Mouse (Mus musculus) mesoderm, embryonic 11.5 days (tissue): ENCODE measurements at regions not wholly inside any gene's neighbourhood (a gene's known extent, or its start where the extent isn't known, plus 50 kb on each side); places are given as distances from the start of the nearest gene placed in this dataset.

Source experiments
- DNase-seq: peaks from one replicate; pipeline ENCODE4 v3.0.0-alpha.2; 2012; ENCODE audit warnings: low read depth, low spot score

GRCm38 (mm10) chr1:6059090-6059489 lies 1251.4 kb downstream of the Gm37988 start:
- no peak for DNase-seq

- DNase-seq = peak; percentile 6
Observed at GRCm38 (mm10) chr1:6076543-6076942, 1268.9 kb downstream of the Gm37988 start.

- DNase-seq = no peak
Observed at GRCm38 (mm10) chr1:6081876-6082275, 1274.2 kb downstream of the Gm37988 start.

GRCm38 (mm10) chr1:6094162-6094934 lies 1286.7 kb downstream of the Gm37988 start:
- no peak for DNase-seq

DNA sequence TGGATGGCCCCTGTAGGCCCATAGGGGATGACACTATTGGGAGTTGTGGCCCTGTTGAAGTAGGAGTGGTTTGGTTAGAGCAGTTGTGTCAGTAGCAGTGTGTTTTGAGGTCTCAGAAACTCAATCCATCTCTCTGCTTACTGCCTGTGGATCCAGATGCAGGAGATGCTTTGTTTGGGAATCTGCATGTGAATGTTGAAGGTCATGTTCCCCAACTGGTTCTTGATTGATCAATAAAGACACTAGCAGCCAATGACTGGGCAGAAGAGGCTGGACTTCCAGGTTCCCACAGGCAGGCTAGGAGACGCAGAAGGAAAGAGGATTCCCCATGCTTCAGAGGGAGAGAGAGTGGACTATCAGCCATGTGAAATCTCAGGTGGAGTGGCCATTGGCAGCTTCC lies 1309.9 kb downstream of the Gm37988 start:
- DNase-seq = no peak

DNA sequence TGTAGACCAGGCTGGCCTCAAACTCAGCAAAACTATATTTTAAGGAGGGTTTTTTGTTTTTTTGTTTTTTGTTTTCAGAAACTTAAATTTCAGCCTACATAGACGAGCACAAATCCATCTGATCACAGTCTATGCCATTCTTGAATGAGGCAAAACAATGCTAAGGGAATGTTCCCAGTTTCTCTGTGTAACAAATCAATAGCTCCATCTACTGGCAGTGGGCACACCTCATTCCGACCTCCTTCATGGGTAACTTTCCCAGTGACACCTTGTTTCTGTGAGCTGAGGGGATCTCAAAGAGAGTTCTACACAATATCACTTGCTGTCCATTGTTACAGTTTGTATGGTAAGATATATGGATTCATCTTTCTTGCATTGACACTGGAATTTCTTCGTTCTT lies 1327.4 kb downstream of the Gm37988 start:
- peak; percentile 21 for DNase-seq

- no peak for DNase-seq
Observed at GRCm38 (mm10) chr1:6140245-6140644, 1332.6 kb downstream of the Gm37988 start.

GRCm38 (mm10) chr1:6142816-6143215 lies 1335.1 kb downstream of the Gm37988 start:
- DNase-seq = no peak

DNA sequence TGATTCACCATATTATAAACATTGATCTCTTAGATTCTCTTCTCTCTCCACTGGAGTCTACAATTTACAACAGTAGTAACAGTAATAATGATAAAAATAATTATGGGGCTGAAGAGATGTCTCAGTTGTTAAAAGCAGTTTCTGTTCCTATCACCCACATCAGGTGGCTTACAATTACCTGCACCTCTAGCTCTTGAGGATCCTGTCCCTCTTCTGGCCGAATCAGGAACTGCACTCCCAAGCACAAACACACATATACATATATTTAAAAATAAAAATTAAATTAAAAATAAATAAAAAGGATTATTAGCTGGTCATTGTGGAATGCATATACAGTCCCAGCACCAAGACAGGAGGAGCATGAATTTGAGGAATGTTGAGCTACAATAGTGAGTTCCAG lies 1336.2 kb downstream of the Gm37988 start:
- DNase-seq = peak; percentile 28

- peak; percentile 5 for DNase-seq
Observed at GRCm38 (mm10) chr1:6152436-6152835, 1344.7 kb downstream of the Gm37988 start.
